Mouse (Mus musculus) small intestine, adult 2 months (tissue): ENCODE data around the gene Fam205c.

Experiments
- CTCF ChIP-seq: fragments of 200-500 bp; IDR thresholded peaks from 2 replicates; pipeline ENCODE4 v1.5.1; 2012; ENCODE audit warnings: low read depth, mild to moderate bottlenecking, control low read depth, inconsistent platforms, low read length, moderate library complexity, mixed read lengths; ENCODE audit not compliant: insufficient replicate concordance, insufficient read length; ENCODE audit errors: extremely low read depth
- POLR2A ChIP-seq: fragments of 200-500 bp; IDR thresholded peaks from 2 replicates; pipeline ENCODE4 v1.6.1; 2012; ENCODE audit warnings: low read depth, mild to moderate bottlenecking, control low read depth, inconsistent platforms, low read length, moderate library complexity

DNA sequence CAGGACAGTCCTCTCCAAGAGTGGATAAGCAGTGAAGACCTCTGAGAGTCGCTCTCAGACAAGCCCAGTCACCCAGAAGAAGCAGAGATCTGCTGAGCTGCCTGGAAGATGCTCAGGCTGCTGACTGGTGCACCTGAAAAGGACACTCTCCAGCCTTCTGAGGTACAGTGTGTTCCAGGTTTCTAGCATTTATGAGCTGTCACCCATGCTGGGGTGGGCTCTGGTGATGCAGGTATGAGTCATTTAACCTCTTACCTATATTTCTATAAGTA is 6.6 kb upstream of the Fam205c start:
- TF ChIP-seq POLR2A (no peak), CTCF (no peak)
